Mouse (Mus musculus): ENCODE results near the gene Tmub1.

GRCm38 (mm10) chr5:24451264-24452029 lies 3.8 kb upstream of the Tmub1 start:
- TF ChIP-seq CTCF (conservative IDR thresholded peaks at IDR 0.05; ENCODE audit: insufficient read depth, insufficient read length, low read depth, low read length) (no peak), POLR2A (IDR thresholded peaks at IDR 0.05; ENCODE audit: low read depth, low read length) (peak; percentile 47)

All from kidney, adult 2 months (tissue).